Mouse (Mus musculus) erythroid progenitor cell, adult 5-6 weeks (primary cell): Measurements from ENCODE around the gene Trim45. TPM values are rescaled to one million over a fixed set of nuclear protein-coding genes. Genes with fewer than 3 reads are reported as not detected.
A peak's percentile ranks its signal among the peaks of the same experiment; 100 is the strongest.

Experiments
- ATAC-seq: replicated peaks from 2 replicates; pipeline ENCODE4 v1.8.0; 2016; ENCODE audit warnings: moderate number of reproducible peaks, mild to moderate bottlenecking, moderate TSS enrichment, inconsistent platforms; ENCODE audit not compliant: poor library complexity, low FRiP score, severe bottlenecking
- total RNA-seq, 2 experiments: library from RNA; stranded (forward) in 1 of 2; stranded (reverse) in 1 of 2; fragments of 150-400 nt in 1 of 2; fragments of 186-747, 209-891 nt in 1 of 2; gene quantifications; 2 replicates each; pipeline versions ENCODE4 v1.2.3 to v1.2.4; 2015 to 2017; ENCODE audit warnings: low replicate concordance in 2 of 2

Trim45 gene
- 0.36 TPM in 1 of 2 replicates, not detected in the other for total RNA-seq (2015; ENCODE audit: low replicate concordance)
- total RNA-seq (2017; ENCODE audit: low replicate concordance) = 2.8 and 3.6 TPM in 2 replicates

- peak; percentile 97 for ATAC-seq
Measured at GRCm38 (mm10) chr3:100921825-100922505, at the start of gene Trim45. Gene Trim45 (plus strand): TSS chr3:100922202.

- no peak for ATAC-seq
Measured at GRCm38 (mm10) chr3:100877057-100877456, 44.9 kb upstream of the Trim45 start.

DNA sequence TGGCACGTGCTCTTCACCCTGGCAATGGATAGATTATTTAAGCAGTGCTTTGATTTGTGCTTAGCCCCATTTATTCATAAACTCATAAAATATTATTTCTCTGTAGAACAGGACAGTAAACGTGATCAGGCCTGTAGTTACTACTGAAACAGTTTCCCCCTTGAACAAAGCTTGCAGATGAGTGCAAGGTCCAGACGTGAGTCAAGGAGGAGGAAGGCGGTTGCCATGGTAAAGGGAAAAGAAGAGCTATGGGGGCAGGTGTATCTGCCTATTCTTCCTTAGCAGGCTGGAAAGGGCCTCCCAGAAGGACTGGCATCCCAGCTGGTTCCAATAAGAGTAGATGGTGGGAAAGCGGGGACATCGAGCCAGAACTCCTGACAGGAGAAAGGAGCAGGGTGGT is 40.6 kb upstream of the Trim45 start:
- ATAC-seq = no peak

- no peak for ATAC-seq
Measured at GRCm38 (mm10) chr3:100881843-100882634, 40.0 kb upstream of the Trim45 start.

- no peak for ATAC-seq
Measured at GRCm38 (mm10) chr3:100889234-100889633, 32.8 kb upstream of the Trim45 start.

DNA sequence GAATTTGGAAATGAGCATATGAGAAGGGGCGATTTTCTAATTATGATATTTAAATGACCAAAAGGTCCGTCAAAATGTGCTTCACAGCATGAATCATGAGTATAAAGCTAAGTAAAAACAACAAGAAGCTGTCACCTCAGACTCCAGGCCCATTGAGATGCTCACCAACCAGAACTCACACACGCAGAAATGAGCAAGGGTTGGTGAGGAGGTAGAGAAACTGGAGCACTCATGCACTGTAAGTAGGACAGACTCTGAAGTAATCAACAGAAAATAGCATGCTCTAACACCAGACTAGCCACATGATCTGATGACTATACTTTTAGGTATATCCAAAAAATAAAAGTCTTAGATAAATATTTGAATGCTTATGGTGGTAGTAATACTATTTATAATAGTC is 31.6 kb upstream of the Trim45 start:
- ATAC-seq = no peak

GRCm38 (mm10) chr3:100892383-100893335 is 29.3 kb upstream of the Trim45 start:
- no peak for ATAC-seq

- no peak for ATAC-seq
Measured at GRCm38 (mm10) chr3:100895500-100895899, 26.5 kb upstream of the Trim45 start.

- ATAC-seq = no peak
Measured at GRCm38 (mm10) chr3:100906128-100906527, 15.9 kb upstream of the Trim45 start.

- ATAC-seq = no peak
Measured at GRCm38 (mm10) chr3:100906916-100907315, 15.1 kb upstream of the Trim45 start.

- ATAC-seq = no peak
Measured at GRCm38 (mm10) chr3:100908594-100908993, 13.4 kb upstream of the Trim45 start.

DNA sequence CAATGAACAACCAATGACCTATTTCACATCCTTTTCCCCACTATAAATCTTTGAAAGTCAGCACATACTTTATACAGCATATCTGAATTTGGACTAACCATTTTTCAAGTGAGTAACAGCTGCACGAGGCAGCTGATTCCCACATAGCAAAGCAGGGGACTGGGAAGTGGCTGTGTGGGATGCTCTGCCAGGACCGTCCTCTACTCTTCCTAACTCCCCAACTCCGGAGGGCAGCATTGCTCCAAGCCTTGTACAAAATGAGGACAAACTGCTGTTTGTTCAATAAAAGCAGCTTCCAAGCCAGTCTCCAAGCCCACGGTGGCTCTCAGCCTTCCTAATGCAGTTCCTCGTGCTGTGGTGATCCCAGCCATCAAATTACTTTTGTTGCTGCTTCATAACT is 11.4 kb upstream of the Trim45 start:
- no peak for ATAC-seq

DNA sequence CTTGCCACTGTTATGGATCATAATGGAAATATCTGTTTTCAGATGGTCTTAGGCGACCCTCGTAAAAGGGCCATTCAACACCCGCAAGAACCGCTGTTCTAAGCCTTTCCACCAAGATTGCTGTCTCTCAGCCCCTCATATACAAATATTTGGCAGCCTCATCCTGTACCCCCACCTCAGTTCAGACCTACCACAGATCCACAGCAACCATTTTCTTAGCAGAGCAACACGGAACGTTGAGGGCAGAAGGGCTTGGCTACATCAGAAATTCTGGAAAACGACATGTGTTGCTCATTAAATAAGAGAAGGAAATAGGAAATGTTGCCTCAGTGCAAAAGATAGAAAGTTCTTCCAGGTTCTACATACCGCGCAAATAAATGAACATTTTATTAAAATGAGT is 11.0 kb upstream of the Trim45 start:
- no peak for ATAC-seq

DNA sequence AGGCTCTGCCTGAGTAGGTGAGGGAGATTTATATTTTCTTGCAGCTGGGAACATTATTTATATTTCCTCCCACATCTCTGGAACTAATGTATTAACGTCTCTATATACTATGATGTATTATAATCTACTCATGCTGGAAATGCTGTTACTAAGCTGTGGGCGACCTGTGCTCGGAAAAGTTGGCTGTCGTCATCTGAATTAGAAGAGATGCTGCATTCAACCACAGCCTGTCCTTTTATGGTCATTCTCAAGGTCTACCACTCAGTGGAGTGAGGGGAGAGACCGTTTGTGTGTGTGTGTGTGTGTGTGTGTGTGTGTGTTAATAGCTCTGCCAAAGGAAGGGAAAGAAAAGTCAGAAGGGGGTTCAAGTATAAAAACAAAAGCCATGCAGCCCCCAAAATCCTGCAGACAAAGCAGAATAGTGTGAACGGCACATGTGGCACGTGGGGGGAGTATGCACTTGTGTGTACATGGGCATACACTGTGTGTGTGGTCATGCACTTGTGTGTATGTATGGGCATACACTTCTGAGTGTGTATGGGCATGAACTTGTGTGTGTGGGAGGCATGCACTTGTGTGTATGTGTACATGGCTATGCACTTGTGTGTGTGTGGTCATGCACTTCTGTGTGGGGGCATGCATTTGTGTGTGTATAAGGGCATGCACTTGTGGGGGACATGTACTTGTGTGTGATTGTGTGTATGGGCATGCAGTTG is 10.3 kb upstream of the Trim45 start:
- ATAC-seq = no peak

- ATAC-seq = no peak
Measured at GRCm38 (mm10) chr3:100916844-100917243, 5.2 kb upstream of the Trim45 start.

DNA sequence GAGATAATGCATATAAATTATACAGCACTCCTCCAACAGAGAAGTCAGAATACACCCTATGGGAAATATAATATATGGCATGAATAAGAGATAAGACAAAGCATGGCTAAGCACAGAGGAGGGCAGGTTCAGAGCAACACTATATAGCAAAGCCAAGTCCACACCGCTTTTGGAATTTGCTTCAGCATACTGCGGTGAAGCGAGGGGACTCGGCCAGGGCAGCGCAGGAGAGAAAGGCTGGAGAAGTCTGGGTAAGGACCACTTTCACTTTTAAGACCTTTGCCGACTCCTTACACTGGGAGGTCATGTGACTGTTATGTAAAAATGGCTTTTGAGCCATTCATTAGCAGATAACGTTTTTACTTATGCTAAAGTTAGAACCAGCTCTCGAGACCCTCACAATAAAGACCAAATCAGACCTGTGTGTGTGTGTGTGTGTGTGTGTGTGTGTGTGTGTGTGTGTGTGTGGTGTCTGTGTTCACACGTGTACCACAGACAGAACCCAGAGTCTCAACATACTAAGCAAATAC is 1.3 kb upstream of the Trim45 start:
- ATAC-seq = no peak

GRCm38 (mm10) chr3:100922506-100923375 is 739 bp downstream of the Trim45 start:
- ATAC-seq = no peak

GRCm38 (mm10) chr3:100924065-100924732 is 2.2 kb downstream of the Trim45 start:
- no peak for ATAC-seq
